Mouse (Mus musculus) liver, embryonic 13.5 days (tissue): ENCODE measurements around the gene Pfkp. TPM values are rescaled to one million over a fixed set of nuclear protein-coding genes. Genes with fewer than 3 reads are reported as not detected.

Experiments
- ATAC-seq: fragments of 200-750 bp; cut with Nextera tagmentation; 2 replicates; pipeline ENCODE4 v1.8.0; 2017; ENCODE audit warnings: low read depth, mild to moderate bottlenecking, moderate number of reproducible peaks, moderate library complexity
- DNase-seq: peaks from one replicate; pipeline ENCODE4 v3.0.0; 2022
- H3K27ac ChIP-seq: fragments of 300-500 bp; sonication (generic); 2 replicates; pipeline ENCODE4 v1.5.1; 2015; ENCODE audit warnings: moderate library complexity, mild to moderate bottlenecking, inconsistent platforms
- H3K27me3 ChIP-seq: fragments of 300-500 bp; sonication (generic); 2 replicates; pipeline ENCODE4 v1.6.1; 2015; ENCODE audit warnings: mild to moderate bottlenecking, inconsistent platforms
- H3K36me3 ChIP-seq: fragments of 300-500 bp; sonication (generic); 2 replicates; pipeline ENCODE4 v1.6.1; 2015; ENCODE audit warnings: mild to moderate bottlenecking, inconsistent platforms
- H3K4me1 ChIP-seq: fragments of 300-500 bp; sonication (generic); replicated peaks from 2 replicates; pipeline ENCODE4 v1.6.1; 2015; ENCODE audit warnings: inconsistent platforms
- H3K4me2 ChIP-seq: fragments of 300-500 bp; sonication (generic); 2 replicates; pipeline ENCODE4 v1.6.1; 2015; ENCODE audit warnings: inconsistent platforms, mild to moderate bottlenecking, moderate library complexity
- H3K4me3 ChIP-seq: fragments of 300-500 bp; sonication (generic); replicated peaks from 2 replicates; pipeline ENCODE4 v1.5.1; 2015; ENCODE audit warnings: mild to moderate bottlenecking, inconsistent platforms
- H3K9ac ChIP-seq: fragments of 300-500 bp; sonication (generic); 2 replicates; pipeline ENCODE4 v1.6.1; 2015; ENCODE audit warnings: mild to moderate bottlenecking, inconsistent platforms
- H3K9me3 ChIP-seq: fragments of 300-500 bp; sonication (generic); replicated peaks from 2 replicates; pipeline ENCODE4 v1.6.1; 2016; ENCODE audit warnings: inconsistent platforms
- WGBS: fragments of 180-500 bp; shearing (Covaris S2); methylation state at CpG from one replicate; pipeline ENCODE4 v1.1.7; 2015; ENCODE audit not compliant: insufficient replicate concordance; 5-methylcytosine and 5-hydroxymethylcytosine counted together
- polyA plus RNA-seq: library from polyadenylated mRNA; unstranded; fragments of >200 nt; fragmentation: Nextera tagmentation; extraction: Ambion mirVana; gene quantifications from 2 replicates; pipeline ENCODE4 v1.2.1, GENCODE M21; 2015

Pfkp gene
- polyA plus RNA-seq, 1 experiment from 2014 or later: 6.2 TPM

DNA sequence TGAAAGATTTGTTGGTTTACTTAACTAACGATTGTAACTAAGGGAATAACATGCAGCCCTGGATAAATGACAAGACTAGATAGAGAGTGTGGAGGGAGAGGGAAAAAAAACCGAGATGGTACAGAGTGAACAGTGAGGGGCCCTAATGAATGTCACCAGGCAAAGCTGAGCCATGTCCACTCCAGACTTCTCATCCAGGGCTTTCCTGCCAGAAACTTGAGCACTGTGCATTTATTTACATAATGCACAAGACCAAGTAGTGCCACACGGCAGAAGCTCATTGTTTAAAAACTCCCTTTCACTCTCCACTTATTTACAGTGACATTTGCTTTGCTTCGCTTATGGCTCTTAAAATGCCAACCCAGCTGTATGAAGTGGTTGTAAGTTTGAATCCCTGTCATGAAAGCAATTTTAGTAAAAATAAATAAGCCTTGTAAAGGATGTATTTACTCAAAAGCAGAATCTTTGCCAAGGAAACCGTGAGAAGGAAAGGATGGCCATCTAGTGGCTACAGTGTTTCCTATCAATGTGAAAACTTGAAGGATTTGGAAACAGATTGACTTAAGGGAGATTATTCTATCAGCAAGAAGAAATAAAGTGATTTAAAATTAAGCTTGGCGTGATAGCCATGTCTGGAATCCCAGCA lies 113.2 kb downstream of the Pfkp start:
- ATAC-seq: no peak
- 48% methylated on average over 6 of the region's 6 CpGs for WGBS

DNA sequence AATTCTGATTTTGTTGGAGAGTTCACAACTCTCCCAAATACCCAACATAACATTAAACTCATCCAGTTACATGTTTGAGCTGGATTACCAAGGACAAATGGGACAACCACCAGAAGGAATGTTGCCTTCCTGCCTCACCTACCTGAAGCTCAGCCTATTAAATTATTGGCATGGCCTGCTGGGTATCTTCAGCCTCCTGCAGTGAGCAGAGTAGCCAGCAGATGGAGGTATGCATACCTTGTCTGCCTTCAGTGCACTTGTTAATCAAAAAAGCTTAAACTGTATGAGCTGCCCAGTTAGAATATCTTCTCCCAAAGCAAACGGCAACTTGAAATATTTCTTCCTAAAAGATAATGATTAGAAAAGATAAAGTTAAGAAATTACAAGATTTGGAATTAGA lies 115.9 kb downstream of the Pfkp start:
- no peak for DNase-seq
- Histone ChIP-seq H3K4me2 (no peak overlapping the region), H3K9me3 (no peaks in the 10 kb centered on the region), H3K27me3 (no peaks in the 10 kb centered on the region), H3K4me3 (no peak overlapping the region), H3K9ac (no peak overlapping the region), H3K36me3 (no peaks in the 10 kb centered on the region), H3K4me1 (no peaks in the 10 kb centered on the region), H3K27ac (no peak overlapping the region)
- 55% methylated on average over 1 of the region's 1 CpGs for WGBS
- no peak for ATAC-seq

More for the DNA sequence above, 113.2 kb downstream of the Pfkp start:
- no peaks in the 10 kb centered on the region for H3K36me3 ChIP-seq
- DNase-seq: no peak
- no peak overlapping the region for H3K9ac ChIP-seq
- H3K4me2 ChIP-seq: no peak overlapping the region
- H3K9me3 ChIP-seq: no peaks in the 10 kb centered on the region
- H3K27me3 ChIP-seq: no peaks in the 10 kb centered on the region
- no peaks in the 10 kb centered on the region for H3K4me1 ChIP-seq
- no peak overlapping the region for H3K4me3 ChIP-seq
- no peak overlapping the region for H3K27ac ChIP-seq

Other genes with a start within 250 kb of the Pfkp start
- gene Pitrm1, start 100.6 kb downstream of the Pfkp start, polyA plus RNA-seq: 96.9 and 110 TPM in 2 replicates